Mouse (Mus musculus) hindbrain, embryonic 10.5 days (tissue): ENCODE data around the gene Prkar1a. TPM values are rescaled to one million over a fixed set of nuclear protein-coding genes. Genes with fewer than 3 reads are reported as not detected.
A peak's percentile ranks its signal among the peaks of the same experiment; 100 is the strongest.

Source experiments
- DNase-seq: peaks from one replicate; pipeline ENCODE4 v3.0.0-alpha.2; 2017; ENCODE audit warnings: low spot score
- H3K27ac ChIP-seq: fragments of 300-500 bp; sonication (generic); 2 replicates; pipeline ENCODE4 v1.5.1; 2016; ENCODE audit warnings: mild to moderate bottlenecking, moderate library complexity
- H3K27me3 ChIP-seq: fragments of 300-500 bp; sonication (generic); 2 replicates; pipeline ENCODE4 v1.6.1; 2016; ENCODE audit warnings: mild to moderate bottlenecking; ENCODE audit not compliant: poor library complexity, insufficient read depth, severe bottlenecking
- H3K36me3 ChIP-seq: fragments of 300-500 bp; sonication (generic); 2 replicates; pipeline ENCODE4 v1.6.1; 2016; ENCODE audit warnings: mild to moderate bottlenecking, moderate library complexity
- H3K4me1 ChIP-seq: fragments of 300-500 bp; sonication (generic); replicated peaks from 2 replicates; pipeline ENCODE4 v1.6.1; 2016; ENCODE audit warnings: mild to moderate bottlenecking
- H3K4me3 ChIP-seq: fragments of 300-500 bp; sonication (generic); 2 replicates; pipeline ENCODE4 v1.5.1; 2016; ENCODE audit warnings: mild to moderate bottlenecking, moderate library complexity
- H3K9me3 ChIP-seq: fragments of 300-500 bp; sonication (generic); 2 replicates; pipeline ENCODE4 v1.6.1; 2016; ENCODE audit warnings: mild to moderate bottlenecking, moderate library complexity
- WGBS: fragments of 180-500 bp; shearing (Covaris S2); methylation state at CpG from one replicate; pipeline ENCODE4 v1.1.7; 2016; 5-methylcytosine and 5-hydroxymethylcytosine counted together
- polyA plus RNA-seq: library from polyadenylated mRNA; unstranded; fragments of >200 nt; fragmentation: Nextera tagmentation; extraction: Ambion mirVana; gene quantifications from 2 replicates; pipeline ENCODE4 v1.2.1, GENCODE M21; 2016

Gene Prkar1a
- polyA plus RNA-seq, 1 experiment from 2014 or later: 331 TPM

GRCm38 (mm10) chr11:109621183-109621582 is 28.0 kb upstream of the Prkar1a start:
- no peaks in the 10 kb centered on the region for H3K27me3 ChIP-seq
- no peak overlapping the region for H3K27ac ChIP-seq
- WGBS: 32% methylated on average over 2 of the region's 2 CpGs
- DNase-seq: peak; percentile 49
- H3K4me1 ChIP-seq: peaks cover 6% of the 10 kb centered on the region; the same call in 1 of the 2 replicates
- H3K36me3 ChIP-seq: no peaks in the 10 kb centered on the region
- H3K9me3 ChIP-seq: no peaks in the 10 kb centered on the region
- H3K4me3 ChIP-seq: no peak overlapping the region

- DNase-seq: peak; percentile 9
- WGBS: 52% methylated on average over 15 of the region's 15 CpGs
- H3K9me3 ChIP-seq: no peaks in the 10 kb centered on the region
- peaks cover 6% of the 10 kb centered on the region; the same call in 1 of the 2 replicates for H3K4me1 ChIP-seq
- H3K27me3 ChIP-seq: no peaks in the 10 kb centered on the region
- no peaks in the 10 kb centered on the region for H3K36me3 ChIP-seq
- H3K27ac ChIP-seq: no peak overlapping the region
- H3K4me3 ChIP-seq: no peak overlapping the region
Observed at GRCm38 (mm10) chr11:109622518-109623037, 26.6 kb upstream of the Prkar1a start.

GRCm38 (mm10) chr11:109623238-109623637 is 26.0 kb upstream of the Prkar1a start:
- Histone ChIP-seq H3K36me3 (no peaks in the 10 kb centered on the region), H3K27ac (no peak overlapping the region), H3K9me3 (no peaks in the 10 kb centered on the region), H3K4me1 (peaks cover 6% of the 10 kb centered on the region; the same call in 1 of the 2 replicates), H3K27me3 (no peaks in the 10 kb centered on the region), H3K4me3 (no peak overlapping the region)
- DNase-seq: no peak
- 88% methylated on average over 7 of the region's 7 CpGs for WGBS

- WGBS: 92% methylated on average over 4 of the region's 4 CpGs
- peaks cover under 1% of the 10 kb centered on the region; the same call in 1 of the 2 replicates for H3K4me1 ChIP-seq
- H3K27me3 ChIP-seq: no peaks in the 10 kb centered on the region
- H3K27ac ChIP-seq: no peak overlapping the region
- no peak for DNase-seq
- no peak overlapping the region for H3K4me3 ChIP-seq
- no peaks in the 10 kb centered on the region for H3K9me3 ChIP-seq
- H3K36me3 ChIP-seq: no peaks in the 10 kb centered on the region
Observed at GRCm38 (mm10) chr11:109627648-109628047, 21.6 kb upstream of the Prkar1a start.

- DNase-seq: no peak
- Histone ChIP-seq H3K36me3 (no peaks in the 10 kb centered on the region), H3K27ac (no peak overlapping the region), H3K27me3 (no peaks in the 10 kb centered on the region), H3K4me3 (no peak overlapping the region), H3K4me1 (no peaks in the 10 kb centered on the region), H3K9me3 (no peaks in the 10 kb centered on the region)
- 89% methylated on average over 3 of the region's 3 CpGs for WGBS
Observed at GRCm38 (mm10) chr11:109628099-109628498, 21.1 kb upstream of the Prkar1a start.

- no peak for DNase-seq
- WGBS: 73% methylated on average over 10 of the region's 10 CpGs
- H3K9me3 ChIP-seq: no peaks in the 10 kb centered on the region
- H3K36me3 ChIP-seq: no peaks in the 10 kb centered on the region
- no peaks in the 10 kb centered on the region for H3K27me3 ChIP-seq
- no peaks in the 10 kb centered on the region for H3K4me1 ChIP-seq
- H3K4me3 ChIP-seq: no peak overlapping the region
- H3K27ac ChIP-seq: no peak overlapping the region
Observed at GRCm38 (mm10) chr11:109629021-109629521, 20.1 kb upstream of the Prkar1a start.

GRCm38 (mm10) chr11:109634928-109635327 is 14.3 kb upstream of the Prkar1a start:
- Histone ChIP-seq H3K36me3 (no peaks in the 10 kb centered on the region), H3K27ac (no peak overlapping the region), H3K9me3 (no peaks in the 10 kb centered on the region), H3K4me3 (no peak overlapping the region), H3K4me1 (no peaks in the 10 kb centered on the region), H3K27me3 (no peaks in the 10 kb centered on the region)
- WGBS: 74% methylated on average over 9 of the region's 9 CpGs
- no peak for DNase-seq

GRCm38 (mm10) chr11:109635871-109636395 is 13.3 kb upstream of the Prkar1a start:
- WGBS: 86% methylated on average over 6 of the region's 6 CpGs
- H3K27me3 ChIP-seq: no peaks in the 10 kb centered on the region
- H3K27ac ChIP-seq: no peak overlapping the region
- no peaks in the 10 kb centered on the region for H3K4me1 ChIP-seq
- DNase-seq: no peak
- H3K36me3 ChIP-seq: no peaks in the 10 kb centered on the region
- no peaks in the 10 kb centered on the region for H3K9me3 ChIP-seq
- no peak overlapping the region for H3K4me3 ChIP-seq

- Histone ChIP-seq H3K9me3 (no peaks in the 10 kb centered on the region), H3K27ac (no peak overlapping the region)
- 81% methylated on average over 5 of the region's 5 CpGs for WGBS
Observed at GRCm38 (mm10) chr11:109641498-109642222, 7.5 kb upstream of the Prkar1a start.

GRCm38 (mm10) chr11:109648510-109648909 is 695 bp upstream of the Prkar1a start:
- DNase-seq: no peak
- WGBS: 52% methylated on average over 7 of the region's 7 CpGs
- Histone ChIP-seq H3K27me3 (peaks cover 9% of the 10 kb centered on the region; the same call in 1 of the 2 replicates), H3K36me3 (peaks cover 3% of the 10 kb centered on the region), H3K4me1 (peaks cover 40% of the 10 kb centered on the region), H3K4me3 (no peak overlapping the region), H3K27ac (peak overlapping the region; percentile 40; the same call in 1 of the 2 replicates), H3K9me3 (no peaks in the 10 kb centered on the region)

More at GRCm38 (mm10) chr11:109641498-109642222, 7.5 kb upstream of the Prkar1a start:
- DNase-seq: no peak
- H3K36me3 ChIP-seq: no peaks in the 10 kb centered on the region
- H3K27me3 ChIP-seq: no peaks in the 10 kb centered on the region
- no peaks in the 10 kb centered on the region for H3K4me1 ChIP-seq
- no peak overlapping the region for H3K4me3 ChIP-seq

- Histone ChIP-seq H3K4me1 (peaks cover 44% of the 10 kb centered on the region), H3K4me3 (peak overlapping the region; percentile 99), H3K36me3 (peaks cover 19% of the 10 kb centered on the region), H3K27me3 (peaks cover 9% of the 10 kb centered on the region; the same call in 1 of the 2 replicates), H3K27ac (peak overlapping the region; percentile 99), H3K9me3 (no peaks in the 10 kb centered on the region)
- DNase-seq: peak; percentile 78
- under 1% methylated on average over 31 of the region's 31 CpGs for WGBS
Observed at GRCm38 (mm10) chr11:109649975-109650701, 933 bp downstream of the Prkar1a start.

GRCm38 (mm10) chr11:109650788-109651565 is 1.8 kb downstream of the Prkar1a start:
- Histone ChIP-seq H3K27me3 (peaks cover 9% of the 10 kb centered on the region; the same call in 1 of the 2 replicates), H3K36me3 (peaks cover 28% of the 10 kb centered on the region), H3K9me3 (no peaks in the 10 kb centered on the region), H3K27ac (peak overlapping the region; percentile 99), H3K4me1 (peaks cover 44% of the 10 kb centered on the region), H3K4me3 (peak overlapping the region; percentile 99)
- DNase-seq: peak; percentile 95
- under 1% methylated on average over 88 of the region's 90 CpGs for WGBS
